Mouse (Mus musculus) neural tube, embryonic 12.5 days (tissue): Measurements from ENCODE around the gene Kazn. TPM values are rescaled to one million over a fixed set of nuclear protein-coding genes. Genes with fewer than 3 reads are reported as not detected.

Source experiments
- ATAC-seq: fragments of 200-750 bp; cut with Nextera tagmentation; 2 replicates; pipeline ENCODE4 v1.8.0; 2017; ENCODE audit warnings: low read depth, mild to moderate bottlenecking, moderate TSS enrichment, moderate library complexity; ENCODE audit not compliant: low FRiP score
- H3K27ac ChIP-seq: fragments of 300-500 bp; sonication (generic); 2 replicates; pipeline ENCODE4 v1.5.1; 2016
- H3K27me3 ChIP-seq: fragments of 300-500 bp; sonication (generic); replicated peaks from 2 replicates; pipeline ENCODE4 v1.6.1; 2016; ENCODE audit warnings: mild to moderate bottlenecking
- H3K36me3 ChIP-seq: fragments of 300-500 bp; sonication (generic); 2 replicates; pipeline ENCODE4 v1.6.1; 2016; ENCODE audit warnings: mild to moderate bottlenecking
- H3K4me1 ChIP-seq: fragments of 300-500 bp; sonication (generic); 2 replicates; pipeline ENCODE4 v1.6.1; 2016
- H3K4me2 ChIP-seq: fragments of 300-500 bp; sonication (generic); replicated peaks from 2 replicates; pipeline ENCODE4 v1.6.1; 2016; ENCODE audit warnings: mild to moderate bottlenecking
- H3K4me3 ChIP-seq: fragments of 300-500 bp; sonication (generic); 2 replicates; pipeline ENCODE4 v1.5.1; 2016
- H3K9ac ChIP-seq: fragments of 300-500 bp; sonication (generic); 2 replicates; pipeline ENCODE4 v1.6.1; 2016; ENCODE audit warnings: mild to moderate bottlenecking
- H3K9me3 ChIP-seq: fragments of 300-500 bp; sonication (generic); 2 replicates; pipeline ENCODE4 v1.6.1; 2016; ENCODE audit warnings: mild to moderate bottlenecking
- WGBS: fragments of 180-500 bp; shearing (Covaris S2); methylation state at CpG from one replicate; pipeline ENCODE4 v1.1.7; 2016; 5-methylcytosine and 5-hydroxymethylcytosine counted together
- polyA plus RNA-seq: library from polyadenylated mRNA; unstranded; fragments of >200 nt; fragmentation: Nextera tagmentation; extraction: Ambion mirVana; gene quantifications from 2 replicates; pipeline ENCODE4 v1.2.1, GENCODE M21; 2016

Kazn gene
- polyA plus RNA-seq, 1 experiment from 2014 or later = 21.4 TPM

DNA sequence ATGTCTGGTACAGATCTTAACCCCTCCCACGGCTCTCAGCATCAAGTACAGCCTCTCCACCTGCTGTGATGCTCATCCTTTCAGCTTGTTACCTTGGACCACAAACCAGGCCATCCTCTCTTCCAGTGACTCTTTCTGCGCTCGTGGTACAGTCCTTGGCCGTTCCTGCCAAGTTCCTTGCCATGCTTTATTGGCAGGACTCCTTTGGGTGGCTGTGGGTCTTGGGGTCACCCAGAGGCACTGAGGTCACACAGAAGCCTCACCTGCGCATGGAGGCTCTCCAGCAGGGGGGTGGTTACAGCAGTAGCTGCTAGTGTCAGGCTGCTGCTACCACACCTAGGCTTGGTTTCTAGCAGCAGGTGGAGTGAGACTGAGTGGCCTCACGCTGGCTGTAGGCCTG, 149.2 kb downstream of the Kazn start:
- H3K9ac ChIP-seq = no peak overlapping the region
- H3K4me1 ChIP-seq = peaks cover 4% of the 10 kb centered on the region
- no peak for ATAC-seq
- no peaks in the 10 kb centered on the region for H3K36me3 ChIP-seq
- WGBS = 73% methylated on average over 6 of the region's 6 CpGs
- peaks cover 18% of the 10 kb centered on the region for H3K27me3 ChIP-seq
- H3K9me3 ChIP-seq = no peaks in the 10 kb centered on the region
- no peak overlapping the region for H3K27ac ChIP-seq
- no peak overlapping the region for H3K4me3 ChIP-seq
- no peak overlapping the region for H3K4me2 ChIP-seq

DNA sequence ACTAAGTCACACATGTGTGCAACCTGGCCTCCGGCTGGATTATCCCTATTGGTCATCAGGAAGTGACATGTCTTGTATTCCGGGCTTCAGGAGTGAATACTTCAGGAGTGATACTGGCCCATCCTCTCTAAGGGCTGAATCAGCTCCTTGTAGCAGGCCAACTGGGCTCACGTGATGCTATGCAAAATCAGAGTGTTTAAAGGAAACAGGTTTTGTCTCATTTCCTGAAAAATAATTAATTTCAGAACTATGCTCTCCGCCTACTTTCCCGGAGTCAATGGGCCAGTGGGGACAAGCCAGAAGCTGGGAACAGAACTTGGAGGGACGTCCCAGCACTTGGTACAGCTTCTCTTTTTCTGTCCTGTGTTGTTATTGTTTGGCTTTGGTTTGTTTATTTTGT, 150.4 kb downstream of the Kazn start:
- no peak overlapping the region for H3K27ac ChIP-seq
- H3K27me3 ChIP-seq = peaks cover 30% of the 10 kb centered on the region
- H3K4me2 ChIP-seq = no peak overlapping the region
- 74% methylated on average over 6 of the region's 6 CpGs for WGBS
- H3K4me3 ChIP-seq = no peak overlapping the region
- no peaks in the 10 kb centered on the region for H3K36me3 ChIP-seq
- H3K9me3 ChIP-seq = no peaks in the 10 kb centered on the region
- no peak overlapping the region for H3K9ac ChIP-seq
- peaks cover 16% of the 10 kb centered on the region for H3K4me1 ChIP-seq
- no peak for ATAC-seq

DNA sequence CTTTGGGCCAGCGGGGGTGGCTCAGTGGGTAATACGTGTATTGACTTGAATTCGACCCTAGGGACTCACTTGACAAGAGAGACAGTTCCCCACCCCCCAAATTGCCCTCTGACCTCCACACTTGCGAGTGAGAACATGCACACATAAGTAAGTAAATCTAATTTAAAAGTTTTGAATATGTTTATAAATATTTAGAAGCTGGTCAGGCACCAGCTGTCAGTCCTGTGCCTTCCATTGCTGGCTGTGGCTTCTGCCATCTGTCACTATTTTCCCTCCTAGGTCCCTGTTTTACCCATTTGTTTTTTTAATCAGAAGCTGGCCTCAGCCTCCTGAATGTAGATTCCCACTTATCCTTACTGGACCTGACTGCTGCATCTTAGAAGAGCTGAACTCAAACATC, 150.8 kb downstream of the Kazn start:
- Histone ChIP-seq H3K36me3 (no peaks in the 10 kb centered on the region), H3K27me3 (peaks cover 32% of the 10 kb centered on the region), H3K27ac (no peak overlapping the region), H3K9ac (no peak overlapping the region), H3K4me3 (no peak overlapping the region), H3K4me1 (peaks cover 19% of the 10 kb centered on the region), H3K4me2 (no peak overlapping the region), H3K9me3 (no peaks in the 10 kb centered on the region)
- 44% methylated on average over 4 of the region's 4 CpGs for WGBS
- ATAC-seq = no peak

DNA sequence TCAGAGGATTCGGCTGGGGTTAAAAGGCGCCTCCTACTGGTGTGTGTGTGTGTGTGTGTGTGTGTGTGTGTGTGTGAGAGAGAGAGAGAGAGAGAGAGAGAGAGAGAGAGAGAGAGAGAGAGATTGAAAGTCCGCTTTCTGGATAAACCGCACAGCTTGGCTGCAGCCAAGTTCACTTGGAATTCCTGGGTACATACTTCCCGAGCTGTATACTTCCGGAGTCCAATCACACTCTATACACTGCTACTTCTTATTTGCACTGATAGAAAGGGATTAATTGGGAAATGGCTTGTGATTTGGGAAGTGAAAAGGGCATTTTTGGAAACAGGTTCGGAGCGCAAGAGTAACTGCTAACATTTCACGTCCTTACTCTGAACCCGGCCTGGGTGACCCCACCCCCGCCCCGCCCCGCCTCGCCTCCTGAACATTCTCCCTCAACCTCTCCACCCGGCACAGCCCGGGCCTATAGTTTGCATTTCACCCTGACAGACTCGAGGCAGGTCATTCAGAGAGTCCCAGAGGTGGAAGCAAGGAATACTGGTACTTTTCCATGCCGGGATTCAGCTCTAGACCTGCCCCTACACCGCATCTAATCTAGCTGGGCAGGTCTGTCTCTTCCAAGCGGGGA, 154.2 kb downstream of the Kazn start:
- H3K27me3 ChIP-seq = peaks cover 51% of the 10 kb centered on the region
- no peak overlapping the region for H3K27ac ChIP-seq
- H3K9me3 ChIP-seq = no peaks in the 10 kb centered on the region
- H3K4me2 ChIP-seq = peak overlapping the region; percentile 97
- H3K4me3 ChIP-seq = no peak overlapping the region
- H3K9ac ChIP-seq = no peak overlapping the region
- no peak for ATAC-seq
- H3K4me1 ChIP-seq = peaks cover 34% of the 10 kb centered on the region
- H3K36me3 ChIP-seq = no peaks in the 10 kb centered on the region
- WGBS = 4% methylated on average over 20 of the region's 20 CpGs

DNA sequence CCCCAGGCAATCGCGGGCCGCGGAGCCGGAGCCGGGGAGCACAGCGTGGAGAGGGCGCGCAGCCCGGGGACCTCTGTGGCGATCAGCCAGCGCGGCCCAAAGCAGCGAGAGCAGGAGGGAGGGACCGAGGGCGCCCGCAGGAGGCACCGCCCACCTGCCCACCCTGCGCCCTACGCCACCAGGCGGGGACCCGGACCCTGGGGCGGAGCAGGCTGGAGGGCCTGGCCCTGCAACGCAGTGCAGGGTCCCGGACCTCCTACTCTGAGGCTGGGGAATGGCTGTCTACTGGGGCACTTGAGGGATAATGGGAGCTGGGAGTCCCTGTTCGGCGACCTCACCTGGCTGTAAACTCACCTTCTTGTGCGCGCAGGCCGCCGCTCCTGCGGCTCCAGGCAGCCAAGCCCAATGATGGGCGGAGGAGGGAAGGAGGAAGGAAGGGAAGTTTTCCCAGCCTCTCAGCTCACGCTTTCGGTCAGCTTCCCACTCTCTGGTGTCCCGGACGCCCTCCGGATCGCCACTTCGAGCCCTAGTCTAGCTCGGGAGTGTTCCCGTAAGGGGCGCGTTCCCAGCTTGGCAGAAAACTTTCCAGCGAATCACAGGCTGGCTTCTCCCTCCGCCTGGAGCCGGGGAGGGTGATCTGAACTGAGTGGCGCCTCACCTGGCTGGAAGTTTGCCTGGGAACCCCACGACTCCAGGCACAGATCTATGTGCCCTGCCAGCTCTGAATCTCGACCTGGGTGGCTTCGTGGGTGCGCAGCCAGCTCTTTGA, 154.9 kb downstream of the Kazn start, which contains the start of gene Tmem51:
TSS of gene Tmem51 (minus strand) at position 174 of the 769 bp plus-strand sequence.
- Histone ChIP-seq H3K27me3 (peaks cover 51% of the 10 kb centered on the region), H3K27ac (no peak within 1 kb of the TSS), H3K9me3 (no peaks in the 10 kb centered on the region), H3K4me1 (peaks cover 36% of the 10 kb centered on the region), H3K36me3 (no peaks in the 10 kb centered on the region), H3K4me3 (peak within 1 kb of the TSS; percentile 57), H3K9ac (peak within 1 kb of the TSS; percentile 49), H3K4me2 (peak within 1 kb of the TSS; percentile 97)
- WGBS = 0% methylated on average over 52 of the region's 52 CpGs
- ATAC-seq = peak; percentile 74

DNA sequence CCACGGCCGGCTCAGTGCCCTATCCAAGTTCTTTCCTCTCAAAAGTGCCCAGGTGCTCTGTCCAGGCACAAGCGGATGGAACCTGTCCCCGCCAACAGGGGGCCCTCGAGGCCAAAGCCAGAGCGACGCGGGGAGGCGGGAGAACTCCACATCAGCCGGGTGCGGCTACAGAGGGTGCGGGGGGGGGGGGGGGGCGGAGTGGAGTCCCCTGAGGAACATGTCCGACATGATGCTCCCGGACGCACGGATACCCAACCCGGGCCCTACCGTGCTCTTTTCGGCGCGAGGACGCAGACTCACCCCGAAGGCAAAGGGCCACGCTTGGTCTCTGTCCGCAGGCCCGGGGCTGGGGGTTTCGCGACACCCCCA, 155.5 kb downstream of the Kazn start:
- H3K4me1 ChIP-seq = peaks cover 36% of the 10 kb centered on the region
- 1% methylated on average over 29 of the region's 29 CpGs for WGBS
- H3K9me3 ChIP-seq = no peaks in the 10 kb centered on the region
- H3K27ac ChIP-seq = no peak overlapping the region
- H3K9ac ChIP-seq = peak overlapping the region; percentile 49
- H3K27me3 ChIP-seq = peaks cover 51% of the 10 kb centered on the region
- peak; percentile 71 for ATAC-seq
- no peaks in the 10 kb centered on the region for H3K36me3 ChIP-seq
- H3K4me3 ChIP-seq = peak overlapping the region; percentile 57
- H3K4me2 ChIP-seq = peak overlapping the region; percentile 97

DNA sequence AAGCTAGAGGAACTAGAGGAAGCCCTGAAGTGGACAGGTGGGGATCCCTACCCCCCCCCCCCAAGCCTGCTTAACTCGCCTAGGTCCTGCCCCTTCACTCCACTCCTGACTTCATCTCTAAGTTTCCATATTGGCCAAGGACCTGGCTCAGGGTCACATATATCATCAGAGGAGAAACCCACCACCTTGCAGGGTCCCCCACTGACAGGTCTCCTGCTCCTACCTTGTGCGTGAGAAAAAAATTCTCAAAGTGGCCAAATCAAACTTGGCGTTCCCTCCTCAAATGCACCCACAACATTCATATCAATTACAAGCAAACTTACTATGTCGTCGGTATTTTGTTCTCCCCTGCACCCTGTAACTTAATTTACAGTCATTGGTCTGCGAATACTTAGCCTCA, 156.0 kb downstream of the Kazn start:
- no peaks in the 10 kb centered on the region for H3K9me3 ChIP-seq
- no peak overlapping the region for H3K27ac ChIP-seq
- peaks cover 36% of the 10 kb centered on the region for H3K4me1 ChIP-seq
- H3K9ac ChIP-seq = no peak overlapping the region
- no peaks in the 10 kb centered on the region for H3K36me3 ChIP-seq
- ATAC-seq = no peak
- H3K4me2 ChIP-seq = peak overlapping the region; percentile 97
- WGBS = 50% methylated on average over 6 of the region's 6 CpGs
- 0 out of 2 replicates have a peak overlapping the region, but pooled peaks have one; percentile 57 for H3K4me3 ChIP-seq
- peaks cover 51% of the 10 kb centered on the region for H3K27me3 ChIP-seq

DNA sequence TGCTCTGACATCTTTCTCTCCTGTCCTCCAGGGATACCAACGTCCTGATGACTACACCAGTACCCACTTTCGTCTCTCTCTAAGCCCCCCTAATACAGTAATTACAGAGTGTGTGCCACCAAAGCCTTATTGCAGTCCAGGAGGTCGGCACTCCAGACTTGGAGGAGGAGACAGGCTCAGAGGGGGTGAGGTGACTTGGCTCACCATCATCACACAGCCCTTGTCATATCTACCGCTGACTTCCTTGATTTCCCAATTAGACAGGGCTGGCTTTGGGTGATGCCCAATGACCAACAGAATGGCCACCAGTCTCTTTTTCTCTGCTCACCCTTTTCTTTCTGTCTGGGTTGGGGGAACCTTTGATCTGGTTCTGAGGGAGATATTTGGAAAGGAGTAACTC, 156.5 kb downstream of the Kazn start:
- ATAC-seq = no peak
- Histone ChIP-seq H3K36me3 (no peaks in the 10 kb centered on the region), H3K4me1 (peaks cover 36% of the 10 kb centered on the region), H3K27ac (no peak overlapping the region), H3K4me2 (no peak overlapping the region), H3K9ac (no peak overlapping the region), H3K9me3 (no peaks in the 10 kb centered on the region), H3K27me3 (peaks cover 51% of the 10 kb centered on the region), H3K4me3 (no peak overlapping the region)
- 77% methylated on average over 4 of the region's 4 CpGs for WGBS

DNA sequence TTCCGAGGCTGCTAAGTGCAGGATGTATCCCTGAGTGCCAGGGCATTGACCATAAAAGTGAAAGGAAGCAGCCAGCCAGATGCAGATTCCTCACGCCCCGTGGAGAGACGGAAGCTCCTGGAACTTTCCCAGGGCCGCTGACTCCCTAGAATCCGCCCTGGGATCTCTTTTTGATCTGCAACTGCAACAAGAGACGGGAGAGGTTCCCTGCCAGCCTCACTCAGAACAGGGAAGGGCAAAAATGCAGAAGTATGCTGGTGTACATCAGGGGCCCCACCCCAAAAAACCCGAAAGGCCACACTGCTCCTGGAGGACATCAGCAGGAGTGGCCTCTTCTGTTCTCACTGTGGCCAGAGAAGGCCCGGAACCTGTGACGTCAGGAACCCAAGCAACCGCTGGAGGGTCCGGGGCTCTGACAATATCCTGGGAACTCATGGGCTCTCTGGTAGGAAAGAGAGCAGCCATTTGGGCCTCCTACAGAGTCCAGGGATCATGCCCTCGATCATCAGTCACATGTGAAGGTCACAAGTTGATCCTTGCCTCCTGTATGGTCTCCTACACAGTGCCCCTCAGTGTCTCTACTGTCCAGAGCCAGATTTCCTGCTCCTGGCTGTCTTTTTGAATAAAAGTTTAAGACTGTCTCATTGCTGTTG, 157.4 kb downstream of the Kazn start:
- Histone ChIP-seq H3K4me1 (peaks cover 36% of the 10 kb centered on the region), H3K36me3 (no peaks in the 10 kb centered on the region), H3K27ac (no peak overlapping the region), H3K4me2 (peak overlapping the region; percentile 22), H3K27me3 (peaks cover 51% of the 10 kb centered on the region), H3K9ac (no peak overlapping the region), H3K9me3 (no peaks in the 10 kb centered on the region), H3K4me3 (no peak overlapping the region)
- no peak for ATAC-seq
- WGBS = 61% methylated on average over 13 of the region's 13 CpGs

DNA sequence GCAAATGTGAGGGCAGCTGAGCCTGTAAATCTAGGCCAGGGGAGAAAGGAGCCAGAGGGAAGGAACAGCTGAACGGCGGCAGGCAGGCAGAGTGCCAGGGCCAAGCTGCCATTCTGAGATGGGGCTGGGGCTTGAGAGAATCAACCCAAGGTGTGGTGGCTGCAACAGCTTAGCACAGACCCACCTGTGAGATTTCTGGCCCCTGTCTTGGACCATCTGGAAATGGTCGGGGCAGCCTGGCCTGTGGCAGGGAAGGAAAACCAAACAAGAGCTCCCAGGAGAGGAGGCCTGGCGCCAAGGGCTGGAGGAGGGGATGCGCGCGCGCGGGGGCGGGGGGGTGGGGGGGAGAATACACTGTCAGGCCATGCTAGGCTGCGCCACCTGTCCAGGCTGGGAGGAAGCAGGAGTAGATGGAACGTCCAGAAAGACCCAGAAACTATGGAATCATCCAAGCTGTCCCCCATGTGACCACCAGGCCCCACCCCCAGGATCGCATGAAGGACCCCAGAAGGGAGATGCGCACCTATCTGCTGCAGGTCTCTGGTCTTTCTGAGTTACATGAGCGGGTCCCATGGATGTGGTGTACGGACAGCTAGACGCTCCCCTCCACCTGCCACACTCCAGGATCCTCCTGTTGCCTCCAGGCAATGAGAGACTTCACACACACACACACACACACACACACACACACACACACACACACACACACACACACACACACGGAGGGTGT, 158.1 kb downstream of the Kazn start:
- Histone ChIP-seq H3K9ac (no peak overlapping the region), H3K4me3 (no peak overlapping the region), H3K4me1 (peaks cover 36% of the 10 kb centered on the region), H3K36me3 (no peaks in the 10 kb centered on the region), H3K9me3 (no peaks in the 10 kb centered on the region), H3K4me2 (peak overlapping the region; percentile 22; the same call in 1 of the 2 replicates), H3K27me3 (peaks cover 44% of the 10 kb centered on the region), H3K27ac (no peak overlapping the region)
- ATAC-seq = no peak
- WGBS = 57% methylated on average over 18 of the region's 18 CpGs

DNA sequence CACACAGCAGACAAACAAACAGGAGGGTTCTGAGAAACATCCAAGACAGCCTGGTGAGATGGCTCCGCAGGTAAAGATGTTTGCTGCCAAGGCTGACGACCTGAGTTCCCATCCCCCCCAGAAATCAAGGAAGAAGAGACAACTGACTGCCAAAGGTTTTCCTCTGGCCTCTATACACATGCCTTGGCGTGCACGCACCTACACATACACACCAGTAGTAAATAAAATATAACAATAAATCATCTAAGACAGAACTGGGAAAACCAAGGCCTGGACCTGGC, 158.8 kb downstream of the Kazn start:
- ATAC-seq = no peak
- Histone ChIP-seq H3K4me1 (peaks cover 36% of the 10 kb centered on the region), H3K27me3 (peaks cover 37% of the 10 kb centered on the region), H3K9ac (no peak overlapping the region), H3K9me3 (no peaks in the 10 kb centered on the region), H3K4me3 (no peak overlapping the region), H3K4me2 (no peak overlapping the region), H3K36me3 (no peaks in the 10 kb centered on the region), H3K27ac (no peak overlapping the region)
- 79% methylated on average over 4 of the region's 4 CpGs for WGBS
